In genomic region chr5:76975736-76976135, GRCm38 (mm10) we compare ENCODE assay signal across 9 mouse cellular contexts. TPM values are rescaled to one million over a fixed set of nuclear protein-coding genes. Genes with fewer than 3 reads are reported as not detected.
DNase-seq lines count a peak whose midpoint lies in the region; ATAC-seq and TF ChIP-seq lines count a peak whose summit lies in the region.
"Had no signal": no experiment of that assay in that cellular context is flagged by ENCODE, and none has a peak within 500 bp of the region (broad histone marks: within the 10 kb centered on the region; RNA-seq: fewer than 3 reads in every experiment).

No protein-coding gene starts in this region.

- no peaks in the 10 kb centered on the region for H3K9me3 ChIP-seq in heart, postnatal 0 days (replicated peaks; ENCODE audit: control insufficient read depth, low read length)
- H3K9me3 ChIP-seq in MEL (replicated peaks; ENCODE audit: insufficient read depth, low read length), result no peaks in the 10 kb centered on the region
- no peaks in the 10 kb centered on the region for H3K9me3 ChIP-seq in hindbrain, embryonic 12.5 days (replicated peaks)
- H3K9me3 ChIP-seq in midbrain, embryonic 11.5 days (ENCODE audit: control insufficient read depth, low read length), result no peaks in the 10 kb centered on the region

- H3K27me3 ChIP-seq in heart, postnatal 0 days (ENCODE audit: control insufficient read depth, insufficient read depth, low read length), result no peaks in the 10 kb centered on the region
- no peaks in the 10 kb centered on the region for H3K27me3 ChIP-seq in MEL (ENCODE audit: control insufficient read depth in 1 of 2, insufficient read depth in 2 of 2, low read length in 2 of 2)
- H3K27me3 ChIP-seq in hindbrain, embryonic 12.5 days, result no peaks in the 10 kb centered on the region
- H3K27me3 ChIP-seq in midbrain, embryonic 11.5 days (ENCODE audit: control insufficient read depth, insufficient read depth, low read length), result no peaks in the 10 kb centered on the region

- no peak for DNase-seq in heart, postnatal 0 days (ENCODE audit: low spot score)
- DNase-seq in heart, adult 8-10 months (ENCODE audit: low spot score), result no peak
- DNase-seq in MEL (ENCODE audit: low read depth, low spot score), result no peak
- no peak for DNase-seq in midbrain, embryonic 11.5 days (ENCODE audit: low spot score, missing footprints)
- DNase-seq in urinary bladder, postnatal 36 days (ENCODE audit: low spot score in 2 of 2), result no peak
- no peak for DNase-seq in natural killer cell, adult 2 months (ENCODE audit: low spot score in 2 of 2)
- DNase-seq in gastrocnemius, postnatal 10 days, result no peak

- H3K4me3 ChIP-seq in heart, postnatal 0 days (ENCODE audit: low read depth, low read length), result peak overlapping the region; percentile 89
- peak overlapping the region in 1 of 2 experiments; percentile 99; a peak in 2 of 4 replicates for H3K4me3 ChIP-seq in MEL (ENCODE audit: control insufficient read depth in 1 of 2, insufficient read depth in 1 of 2, low read depth in 2 of 2, low read length in 2 of 2)
- H3K4me3 ChIP-seq in hindbrain, embryonic 12.5 days, result peak overlapping the region; percentile 86
- H3K4me3 ChIP-seq in midbrain, embryonic 11.5 days (ENCODE audit: low read depth, low read length), result peak overlapping the region; percentile 58

- H3K27ac ChIP-seq in heart, postnatal 0 days (ENCODE audit: low read depth), result no peak overlapping the region
- H3K27ac ChIP-seq in MEL (ENCODE audit: control insufficient read depth, low read depth, low read length), result no peak overlapping the region
- H3K27ac ChIP-seq in hindbrain, embryonic 12.5 days, result no peak overlapping the region
- no peak overlapping the region for H3K27ac ChIP-seq in midbrain, embryonic 11.5 days (ENCODE audit: low read depth, low read length)

- TF ChIP-seq POLR2A in MEL (IDR thresholded peaks at IDR 0.05; ENCODE audit: control insufficient read depth in 1 of 2, insufficient read depth in 1 of 2, low read depth in 1 of 2, low read length in 2 of 2, poor library complexity in 1 of 2), result no peak

- H3K9ac ChIP-seq in heart, postnatal 0 days (replicated peaks; ENCODE audit: low read depth, low read length), result 0 out of 2 replicates have a peak overlapping the region, but pooled peaks have one; percentile 87
- peak overlapping the region; percentile 99 for H3K9ac ChIP-seq in MEL (ENCODE audit: control insufficient read depth, low read depth, low read length, poor library complexity, severe bottlenecking)
- no peak overlapping the region for H3K9ac ChIP-seq in hindbrain, embryonic 12.5 days
- H3K9ac ChIP-seq in midbrain, embryonic 11.5 days (ENCODE audit: low read length), result no peak overlapping the region

- H3K79me2 ChIP-seq in MEL (ENCODE audit: control insufficient read depth, insufficient read depth, low read length, poor library complexity), result peaks cover 26% of the 10 kb centered on the region

- TF ChIP-seq RAD21 in MEL (IDR thresholded peaks at IDR 0.05; ENCODE audit: low read depth, low read length), result no peak

- no peak for TF ChIP-seq CTCF in heart, postnatal 0 days (IDR thresholded peaks at IDR 0.05; ENCODE audit: low read depth)
- no peak for TF ChIP-seq CTCF in MEL (IDR thresholded peaks at IDR 0.05 in 2 of 3, conservative IDR thresholded peaks at IDR 0.05 in 1 of 3; ENCODE audit: control insufficient read depth in 1 of 3, insufficient read depth in 1 of 3, low read depth in 2 of 3, low read length in 3 of 3, poor library complexity in 1 of 3, severe bottlenecking in 1 of 3)

- H3K36me3 ChIP-seq in heart, postnatal 0 days (replicated peaks; ENCODE audit: control insufficient read depth, insufficient read depth, low read length), result peaks cover 40% of the 10 kb centered on the region
- H3K36me3 ChIP-seq in MEL (ENCODE audit: control insufficient read depth in 1 of 2, insufficient read depth in 2 of 2, low read length in 2 of 2), result peaks cover 24 to 29% of the 10 kb centered on the region in 2 experiments
- H3K36me3 ChIP-seq in hindbrain, embryonic 12.5 days, result peaks cover 24% of the 10 kb centered on the region
- H3K36me3 ChIP-seq in midbrain, embryonic 11.5 days (ENCODE audit: control insufficient read depth, insufficient read depth, low read length), result peaks cover 13% of the 10 kb centered on the region; the same call in 1 of the 2 replicates

- no peak for TF ChIP-seq EP300 in heart, postnatal 0 days (IDR thresholded peaks at IDR 0.05; ENCODE audit: low read depth)
- no peak for TF ChIP-seq EP300 in MEL (IDR thresholded peaks at IDR 0.05; ENCODE audit: low read depth in 1 of 2, low read length in 2 of 2)

- 80% methylated on average over 8 of the region's 8 CpGs for WGBS in heart, postnatal 0 days
- WGBS in hindbrain, embryonic 12.5 days, result 89% methylated on average over 8 of the region's 8 CpGs
- 89% methylated on average over 8 of the region's 8 CpGs for WGBS in midbrain, embryonic 11.5 days

- H3K4me2 ChIP-seq in heart, postnatal 0 days (ENCODE audit: low read depth, low read length), result peak overlapping the region; percentile 93
- peak overlapping the region; percentile 75 for H3K4me2 ChIP-seq in hindbrain, embryonic 12.5 days (replicated peaks)
- peak overlapping the region; percentile 88 for H3K4me2 ChIP-seq in midbrain, embryonic 11.5 days

- no peak for ATAC-seq in heart, postnatal 0 days (ENCODE audit: insufficient read depth, low read depth)
- ATAC-seq in hindbrain, embryonic 12.5 days (ENCODE audit: low FRiP score), result no peak
- ATAC-seq in midbrain, embryonic 11.5 days (ENCODE audit: low FRiP score), result no peak

- H3K4me1 ChIP-seq in heart, postnatal 0 days (ENCODE audit: control insufficient read depth, insufficient read depth), result peaks cover 11% of the 10 kb centered on the region
- H3K4me1 ChIP-seq in MEL (ENCODE audit: control insufficient read depth in 1 of 2, insufficient read depth in 2 of 2, low read length in 2 of 2), result peaks cover 5 to 10% of the 10 kb centered on the region in 2 experiments; a peak in 3 of 4 replicates
- H3K4me1 ChIP-seq in hindbrain, embryonic 12.5 days, result peaks cover 16% of the 10 kb centered on the region
- peaks cover 11% of the 10 kb centered on the region for H3K4me1 ChIP-seq in midbrain, embryonic 11.5 days (ENCODE audit: control insufficient read depth, insufficient read depth, low read length)

TF ChIP-seq in MEL, 35 proteins besides CTCF, POLR2A, EP300 and RAD21 (continues in another document):
- 0 out of 2 replicates have a peak, but pooled peaks have one; percentile 10 for TF ChIP-seq TBP (IDR thresholded peaks at IDR 0.05; ENCODE audit: low read depth, low read length)

RNA-seq across cellular contexts. Expression of gene Srp72, which starts 1.3 kb away (rescaled TPM):
- total RNA-seq in heart, postnatal 0 days (2014; rRNA removed; ENCODE audit: low replicate concordance), result 21.8 and 37.8 TPM in 2 replicates
- 32.2 and 36.3 TPM in 2 replicates for polyA plus RNA-seq in heart, postnatal 0 days (2015; fragmentation: Nextera tagmentation; extraction: Ambion mirVana)
- 10 to 100 TPM; 45.0 to 54.1 (median 49.1) TPM for total RNA-seq in heart, adult 8-10 months (2022)
- 76.7 and 87.1 TPM in 2 replicates for total RNA-seq in MEL (2012; rRNA removed)
- polyA plus RNA-seq in MEL (2012; ENCODE audit: insufficient read depth in 1 of 2, insufficient read length in 2 of 2, low read depth in 1 of 2, low replicate concordance in 2 of 2, missing spikeins in 1 of 2), result 100 to 1,000 TPM; 140 to 231 TPM
- polyA plus RNA-seq in hindbrain, embryonic 12.5 days (2016; fragmentation: Nextera tagmentation; extraction: Ambion mirVana), result 76.0 and 79.9 TPM in 2 replicates
- polyA plus RNA-seq in midbrain, embryonic 11.5 days (2014; fragmentation: Nextera tagmentation; extraction: Ambion mirVana), result 71.9 and 74.5 TPM in 2 replicates
- total RNA-seq in gastrocnemius, postnatal 10 days (2021), result 10 to 100 TPM; 67.8 to 75.8 TPM

RNA-seq across cellular contexts. Expression of gene Ppat, which starts 24.4 kb away (rescaled TPM):
- total RNA-seq in heart, postnatal 0 days (2014; rRNA removed; ENCODE audit: low replicate concordance), result 15.7 and 16.2 TPM in 2 replicates
- polyA plus RNA-seq in heart, postnatal 0 days (2015; fragmentation: Nextera tagmentation; extraction: Ambion mirVana), result 20.2 and 24.2 TPM in 2 replicates
- 10 to 100 TPM; 12.7 to 20.9 (median 17.6) TPM for total RNA-seq in heart, adult 8-10 months (2022)
- total RNA-seq in MEL (2012; rRNA removed), result 153 and 180 TPM in 2 replicates
- 100 to 1,000 TPM; 103 to 110 TPM for polyA plus RNA-seq in MEL (2012; ENCODE audit: insufficient read depth in 1 of 2, insufficient read length in 2 of 2, low read depth in 1 of 2, low replicate concordance in 2 of 2, missing spikeins in 1 of 2)
- polyA plus RNA-seq in hindbrain, embryonic 12.5 days (2016; fragmentation: Nextera tagmentation; extraction: Ambion mirVana), result 21.1 and 21.3 TPM in 2 replicates
- 39.5 and 39.6 TPM in 2 replicates for polyA plus RNA-seq in midbrain, embryonic 11.5 days (2014; fragmentation: Nextera tagmentation; extraction: Ambion mirVana)
- total RNA-seq in gastrocnemius, postnatal 10 days (2021), result 10 to 100 TPM; 35.0 to 35.3 TPM

RNA-seq across cellular contexts. Expression of gene Paics, which starts 24.6 kb away (rescaled TPM):
- total RNA-seq in heart, postnatal 0 days (2014; rRNA removed; ENCODE audit: low replicate concordance), result 173 and 191 TPM in 2 replicates
- polyA plus RNA-seq in heart, postnatal 0 days (2015; fragmentation: Nextera tagmentation; extraction: Ambion mirVana), result 168 and 171 TPM in 2 replicates
- total RNA-seq in heart, adult 8-10 months (2022), result 100 to 1,000 TPM; 149 to 170 (median 159) TPM
- total RNA-seq in MEL (2012; rRNA removed), result 434 TPM in 2 replicates
- 100 to 1,000 TPM; 222 to 266 TPM for polyA plus RNA-seq in MEL (2012; ENCODE audit: insufficient read depth in 1 of 2, insufficient read length in 2 of 2, low read depth in 1 of 2, low replicate concordance in 2 of 2, missing spikeins in 1 of 2)
- 230 and 240 TPM in 2 replicates for polyA plus RNA-seq in hindbrain, embryonic 12.5 days (2016; fragmentation: Nextera tagmentation; extraction: Ambion mirVana)
- 417 and 427 TPM in 2 replicates for polyA plus RNA-seq in midbrain, embryonic 11.5 days (2014; fragmentation: Nextera tagmentation; extraction: Ambion mirVana)
- total RNA-seq in gastrocnemius, postnatal 10 days (2021), result 100 to 1,000 TPM; 141 to 143 TPM

RNA-seq across cellular contexts. Expression of gene Arl9, which starts 28.1 kb away (rescaled TPM):
- total RNA-seq in heart, postnatal 0 days (2014; rRNA removed; ENCODE audit: low replicate concordance), result not detected in 2 replicates
- not detected in 2 replicates for polyA plus RNA-seq in heart, postnatal 0 days (2015; fragmentation: Nextera tagmentation; extraction: Ambion mirVana)
- total RNA-seq in heart, adult 8-10 months (2022), result not detected
- total RNA-seq in MEL (2012; rRNA removed), result 0.85 and 1.7 TPM in 2 replicates
- 1 to 10 TPM in 1 of 2 experiments, not detected in 1; 1.6 TPM for polyA plus RNA-seq in MEL (2012; ENCODE audit: insufficient read depth in 1 of 2, insufficient read length in 2 of 2, low read depth in 1 of 2, low replicate concordance in 2 of 2, missing spikeins in 1 of 2)
- polyA plus RNA-seq in hindbrain, embryonic 12.5 days (2016; fragmentation: Nextera tagmentation; extraction: Ambion mirVana), result 0.59 TPM in 1 of 2 replicates, not detected in the other
- 0.37 TPM in 1 of 2 replicates, not detected in the other for polyA plus RNA-seq in midbrain, embryonic 11.5 days (2014; fragmentation: Nextera tagmentation; extraction: Ambion mirVana)
- total RNA-seq in gastrocnemius, postnatal 10 days (2021), result not detected

RNA-seq across cellular contexts. Expression of gene Thegl, which starts 40.1 kb away (rescaled TPM):
- total RNA-seq in heart, postnatal 0 days (2014; rRNA removed; ENCODE audit: low replicate concordance), result not detected in 2 replicates
- not detected in 2 replicates for polyA plus RNA-seq in heart, postnatal 0 days (2015; fragmentation: Nextera tagmentation; extraction: Ambion mirVana)
- not detected for total RNA-seq in heart, adult 8-10 months (2022)
- total RNA-seq in MEL (2012; rRNA removed), result not detected in 2 replicates
- polyA plus RNA-seq in MEL (2012; ENCODE audit: insufficient read depth in 1 of 2, insufficient read length in 2 of 2, low read depth in 1 of 2, low replicate concordance in 2 of 2, missing spikeins in 1 of 2), result not detected
- polyA plus RNA-seq in hindbrain, embryonic 12.5 days (2016; fragmentation: Nextera tagmentation; extraction: Ambion mirVana), result 0.32 and 0.36 TPM in 2 replicates
- not detected in 2 replicates for polyA plus RNA-seq in midbrain, embryonic 11.5 days (2014; fragmentation: Nextera tagmentation; extraction: Ambion mirVana)
- not detected for total RNA-seq in gastrocnemius, postnatal 10 days (2021)
- polyA plus RNA-seq: large intestine, adult 2 months had no signal

Comparison
In these comparisons a context has a peak if more than half of its experiments do, and no peak if none do; other contexts are left out.
1. H3K9ac ChIP-seq: peak in heart, postnatal 0 days (single experiment) and MEL (single experiment); none in hindbrain, embryonic 12.5 days (single experiment) and midbrain, embryonic 11.5 days (single experiment).
2. Peak in every context shown above with its lines, with median percentiles within 50 percentile points of each other: H3K4me2 ChIP-seq.